Mouse (Mus musculus): ENCODE data around the gene Prdx1. TPM values are rescaled to one million over a fixed set of nuclear protein-coding genes. Genes with fewer than 3 reads are reported as not detected.
"Not testable (repeated sequence)": the region's sequence is repeated elsewhere in the genome, so short reads cannot be mapped to it uniquely, and the experiment has no call there.

The Prdx1 gene
- polyA plus RNA-seq, 1 experiment: 253 TPM

GRCm38 (mm10) chr4:116677808-116678207, 7.5 kb upstream of the Prdx1 start:
- no peak for DNase-seq (ENCODE audit: low read depth)

- DNase-seq (ENCODE audit: low read depth): peak; percentile 83
These were observed 6.2 kb upstream of the Prdx1 start for GRCm38 (mm10) chr4:116679141-116679540.

- DNase-seq (ENCODE audit: low read depth): not testable (repeated sequence)
These were observed 4.8 kb upstream of the Prdx1 start for GRCm38 (mm10) chr4:116680521-116680920.

- no peak for DNase-seq (ENCODE audit: low read depth)
These were observed 1.4 kb upstream of the Prdx1 start for GRCm38 (mm10) chr4:116683957-116684356.

- no peak for DNase-seq (ENCODE audit: low read depth)
These were observed 679 bp upstream of the Prdx1 start for GRCm38 (mm10) chr4:116684665-116685064.

- no peak for DNase-seq (ENCODE audit: low read depth)
These were observed 1.7 kb downstream of the Prdx1 start for GRCm38 (mm10) chr4:116687041-116687440.

GRCm38 (mm10) chr4:116689309-116689876, 4.0 kb downstream of the Prdx1 start:
- peak; percentile 96 for DNase-seq (ENCODE audit: low read depth)

GRCm38 (mm10) chr4:116692146-116692545, 6.8 kb downstream of the Prdx1 start:
- DNase-seq (ENCODE audit: low read depth): no peak

- DNase-seq (ENCODE audit: low read depth): no peak
These were observed 8.4 kb downstream of the Prdx1 start for GRCm38 (mm10) chr4:116693785-116694184.

- DNase-seq (ENCODE audit: low read depth): no peak
These were observed 13.5 kb downstream of the Prdx1 start for GRCm38 (mm10) chr4:116698693-116699342.

GRCm38 (mm10) chr4:116700964-116701363, 15.6 kb downstream of the Prdx1 start:
- no peak for DNase-seq (ENCODE audit: low read depth)

- DNase-seq (ENCODE audit: low read depth): no peak
These were observed 18.5 kb downstream of the Prdx1 start for GRCm38 (mm10) chr4:116703804-116704203.

GRCm38 (mm10) chr4:116707666-116708065, 22.3 kb downstream of the Prdx1 start:
- no peak for DNase-seq (ENCODE audit: low read depth)

GRCm38 (mm10) chr4:116708201-116708764, 22.9 kb downstream of the Prdx1 start, which contains the start of the genes Mmachc and Ccdc163:
Mmachc (minus strand) TSS chr4:116708406.
Ccdc163 (plus strand) TSS chr4:116708509.
- peak; percentile 99 for DNase-seq (ENCODE audit: low read depth)

- DNase-seq (ENCODE audit: low read depth): no peak
These were observed 23.5 kb downstream of the Prdx1 start for GRCm38 (mm10) chr4:116708791-116709390.

- DNase-seq (ENCODE audit: low read depth): no peak
These were observed 24.8 kb downstream of the Prdx1 start for GRCm38 (mm10) chr4:116710154-116710553.

- no peak for DNase-seq (ENCODE audit: low read depth)
These were observed 27.2 kb downstream of the Prdx1 start for GRCm38 (mm10) chr4:116712536-116712935.

- DNase-seq (ENCODE audit: low read depth): no peak
These were observed 34.1 kb downstream of the Prdx1 start for GRCm38 (mm10) chr4:116719396-116719795.

GRCm38 (mm10) chr4:116720343-116721097, 35.2 kb downstream of the Prdx1 start, which contains the start of gene Tesk2:
Tesk2 (plus strand) TSS chr4:116720948.
- peak; percentile 78 for DNase-seq (ENCODE audit: low read depth)

GRCm38 (mm10) chr4:116721098-116721628, 35.8 kb downstream of the Prdx1 start:
- DNase-seq (ENCODE audit: low read depth): no peak

GRCm38 (mm10) chr4:116722230-116722629, 36.9 kb downstream of the Prdx1 start:
- no peak for DNase-seq (ENCODE audit: low read depth)

- DNase-seq (ENCODE audit: low read depth): no peak
These were observed 40.1 kb downstream of the Prdx1 start for GRCm38 (mm10) chr4:116725444-116725843.

All from gonadal fat pad, adult 2 months (tissue).